Mouse (Mus musculus): ENCODE data around the gene Oas1c.

DNA sequence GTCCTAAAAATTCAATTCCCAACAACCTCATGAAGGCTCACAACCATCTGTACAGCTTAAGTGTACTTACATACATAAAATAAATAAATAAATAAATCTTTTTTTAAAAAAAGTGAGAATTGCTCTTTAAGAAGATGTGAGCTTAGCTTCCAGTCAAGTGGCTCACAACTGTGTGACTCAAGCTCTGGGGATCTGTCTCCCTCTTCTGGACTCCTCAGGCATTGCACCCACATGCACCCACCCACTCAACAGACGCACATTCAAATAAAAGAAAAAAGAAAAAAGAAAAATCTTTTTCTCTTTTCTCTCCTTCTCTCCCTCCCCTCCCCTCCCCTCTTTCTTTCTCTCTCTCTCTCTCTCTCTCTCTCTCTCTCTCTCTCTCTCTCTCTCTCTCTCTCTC, 30.7 kb downstream of the Oas1c start:
- no peak for TF ChIP-seq GATA1 (IDR thresholded peaks at IDR 0.05; ENCODE audit: borderline replicate concordance, low read length)
- no peak for TF ChIP-seq FLI1 (IDR thresholded peaks at IDR 0.05; ENCODE audit: low read length)

All from megakaryocyte, embryonic 14.5 days (primary cell).